Mouse (Mus musculus) liver, postnatal 0 days (tissue): ENCODE measurements around the gene Fer.

ENCODE experiments used
- CTCF ChIP-seq: sonication (generic); IDR thresholded peaks from 2 replicates; pipeline ENCODE4 v1.5.1; 2016; ENCODE audit warnings: antibody characterized with exemption, low read depth
- EP300 ChIP-seq: IDR thresholded peaks from 2 replicates; pipeline ENCODE4 v1.6.1; 2016; ENCODE audit warnings: antibody characterized with exemption, low read depth, mild to moderate bottlenecking

GRCm38 (mm10) chr17:63863012-63863630, at the start of gene Fer:
- TF ChIP-seq EP300 (no peak), CTCF (no peak)
